Mouse (Mus musculus) hindbrain, embryonic 12.5 days (tissue): ENCODE results near the gene Slc22a23. TPM values are rescaled to one million over a fixed set of nuclear protein-coding genes. Genes with fewer than 3 reads are reported as not detected.
A peak's percentile ranks its signal among the peaks of the same experiment; 100 is the strongest.

Experiments used
- ATAC-seq: fragments of 200-750 bp; cut with Nextera tagmentation; 2 replicates; pipeline ENCODE4 v1.8.0; 2017; ENCODE audit warnings: moderate TSS enrichment; ENCODE audit not compliant: low FRiP score
- H3K27ac ChIP-seq: fragments of 300-500 bp; sonication (generic); 2 replicates; pipeline ENCODE4 v1.5.1; 2016; ENCODE audit warnings: mild to moderate bottlenecking
- H3K27me3 ChIP-seq: fragments of 300-500 bp; sonication (generic); 2 replicates; pipeline ENCODE4 v1.6.1; 2016; ENCODE audit warnings: mild to moderate bottlenecking
- H3K36me3 ChIP-seq: fragments of 300-500 bp; sonication (generic); 2 replicates; pipeline ENCODE4 v1.6.1; 2016; ENCODE audit warnings: mild to moderate bottlenecking
- H3K4me1 ChIP-seq: fragments of 300-500 bp; sonication (generic); 2 replicates; pipeline ENCODE4 v1.6.1; 2016
- H3K4me2 ChIP-seq: fragments of 300-500 bp; sonication (generic); replicated peaks from 2 replicates; pipeline ENCODE4 v1.6.1; 2016; ENCODE audit warnings: mild to moderate bottlenecking
- H3K4me3 ChIP-seq: fragments of 300-500 bp; sonication (generic); 2 replicates; pipeline ENCODE4 v1.5.1; 2016; ENCODE audit warnings: mild to moderate bottlenecking
- H3K9ac ChIP-seq: fragments of 300-500 bp; sonication (generic); 2 replicates; pipeline ENCODE4 v1.6.1; 2016; ENCODE audit warnings: mild to moderate bottlenecking, moderate library complexity
- H3K9me3 ChIP-seq: fragments of 300-500 bp; sonication (generic); replicated peaks from 2 replicates; pipeline ENCODE4 v1.6.1; 2016; ENCODE audit warnings: mild to moderate bottlenecking
- WGBS: fragments of 180-500 bp; shearing (Covaris S2); methylation state at CpG from one replicate; pipeline ENCODE4 v1.1.7; 2016; 5-methylcytosine and 5-hydroxymethylcytosine counted together
- polyA plus RNA-seq: library from polyadenylated mRNA; unstranded; fragments of >200 nt; fragmentation: Nextera tagmentation; extraction: Ambion mirVana; gene quantifications from 2 replicates; pipeline ENCODE4 v1.2.1, GENCODE M21; 2016

The Slc22a23 gene
- polyA plus RNA-seq, 1 experiment from 2014 or later, result 16.1 TPM

DNA sequence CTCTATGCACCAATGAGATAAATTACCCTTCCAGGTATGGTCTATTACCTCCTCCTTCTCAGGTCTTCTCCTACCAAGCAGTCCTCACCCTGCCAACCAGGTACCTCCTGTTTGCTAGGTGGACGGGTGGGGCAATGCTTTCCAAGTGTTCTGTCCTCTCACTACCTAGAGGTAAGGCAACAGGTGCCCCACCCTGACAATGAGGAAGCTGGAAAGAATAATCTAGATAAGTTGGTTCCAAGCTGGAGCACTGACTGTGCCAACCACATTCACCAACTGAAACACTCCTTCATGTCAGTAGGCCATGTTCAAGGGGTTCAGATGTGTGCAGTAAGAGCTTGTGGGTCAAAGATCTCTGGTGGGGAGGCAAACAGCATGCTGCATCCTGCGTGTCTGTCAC is 10.1 kb downstream of the Slc22a23 start:
- Histone ChIP-seq H3K4me2 (no peak overlapping the region), H3K27me3 (no peaks in the 10 kb centered on the region), H3K27ac (no peak overlapping the region), H3K4me1 (peaks cover 2% of the 10 kb centered on the region; the same call in 1 of the 2 replicates), H3K36me3 (no peaks in the 10 kb centered on the region), H3K9ac (no peak overlapping the region), H3K4me3 (no peak overlapping the region), H3K9me3 (no peaks in the 10 kb centered on the region)
- ATAC-seq, result no peak
- 93% methylated on average over 2 of the region's 2 CpGs for WGBS

GRCm38 (mm10) chr13:34332762-34333161 is 12.2 kb downstream of the Slc22a23 start:
- Histone ChIP-seq H3K9me3 (no peaks in the 10 kb centered on the region), H3K36me3 (no peaks in the 10 kb centered on the region), H3K27me3 (no peaks in the 10 kb centered on the region), H3K4me1 (peaks cover 2% of the 10 kb centered on the region; the same call in 1 of the 2 replicates), H3K27ac (no peak overlapping the region), H3K4me2 (no peak overlapping the region), H3K4me3 (no peak overlapping the region), H3K9ac (no peak overlapping the region)
- 0 out of 2 replicates have a peak, but pooled peaks have one; percentile 34 for ATAC-seq
- WGBS, result 63% methylated on average over 7 of the region's 7 CpGs

GRCm38 (mm10) chr13:34331399-34332186 is 13.4 kb downstream of the Slc22a23 start:
- Histone ChIP-seq H3K36me3 (no peaks in the 10 kb centered on the region), H3K4me1 (peaks cover 2% of the 10 kb centered on the region; the same call in 1 of the 2 replicates), H3K27me3 (no peaks in the 10 kb centered on the region), H3K4me2 (no peak overlapping the region), H3K9ac (no peak overlapping the region), H3K9me3 (no peaks in the 10 kb centered on the region), H3K4me3 (no peak overlapping the region), H3K27ac (no peak overlapping the region)
- ATAC-seq, result no peak
- 89% methylated on average over 7 of the region's 7 CpGs for WGBS

DNA sequence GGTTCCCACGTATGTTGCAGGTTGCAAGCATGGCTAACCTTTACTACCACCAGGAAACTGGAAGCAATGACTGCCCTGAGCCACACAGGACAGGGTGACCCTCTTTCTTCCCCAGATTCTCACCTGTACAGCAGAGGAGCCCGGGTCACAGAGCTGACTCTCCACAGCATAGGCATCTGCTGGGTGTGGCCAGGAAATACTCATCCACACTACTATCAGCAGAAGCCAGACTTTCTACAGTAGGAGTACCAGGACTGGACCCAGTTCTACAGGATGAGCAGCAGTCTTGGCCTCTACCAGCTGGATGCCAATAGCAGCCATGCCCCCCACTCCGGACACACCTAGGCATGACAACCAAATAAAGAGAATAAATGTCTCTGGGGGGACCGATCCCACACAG is 15.4 kb downstream of the Slc22a23 start:
- Histone ChIP-seq H3K27ac (no peak overlapping the region), H3K4me1 (peaks cover 2% of the 10 kb centered on the region; the same call in 1 of the 2 replicates), H3K27me3 (no peaks in the 10 kb centered on the region), H3K4me2 (no peak overlapping the region), H3K36me3 (no peaks in the 10 kb centered on the region), H3K4me3 (no peak overlapping the region), H3K9ac (no peak overlapping the region), H3K9me3 (no peaks in the 10 kb centered on the region)
- WGBS, result 88% methylated on average over 4 of the region's 4 CpGs
- peak; percentile 35; the same call in 1 of the 2 replicates for ATAC-seq

- H3K4me2 ChIP-seq, result no peak overlapping the region
- no peaks in the 10 kb centered on the region for H3K9me3 ChIP-seq
- H3K27me3 ChIP-seq, result no peaks in the 10 kb centered on the region
- no peak overlapping the region for H3K27ac ChIP-seq
- no peaks in the 10 kb centered on the region for H3K4me1 ChIP-seq
- WGBS, result 100% methylated on average over 1 of the region's 1 CpGs
- no peak overlapping the region for H3K4me3 ChIP-seq
- ATAC-seq, result no peak
- no peak overlapping the region for H3K9ac ChIP-seq
- H3K36me3 ChIP-seq, result no peaks in the 10 kb centered on the region
Observed at GRCm38 (mm10) chr13:34326992-34327391, 18.0 kb downstream of the Slc22a23 start.

GRCm38 (mm10) chr13:34323361-34323760 is 21.6 kb downstream of the Slc22a23 start:
- H3K9me3 ChIP-seq, result no peaks in the 10 kb centered on the region
- H3K36me3 ChIP-seq, result no peaks in the 10 kb centered on the region
- H3K9ac ChIP-seq, result no peak overlapping the region
- no peak overlapping the region for H3K4me3 ChIP-seq
- no peak overlapping the region for H3K27ac ChIP-seq
- H3K27me3 ChIP-seq, result no peaks in the 10 kb centered on the region
- H3K4me1 ChIP-seq, result no peaks in the 10 kb centered on the region
- H3K4me2 ChIP-seq, result no peak overlapping the region
- WGBS, result 86% methylated on average over 2 of the region's 2 CpGs
- ATAC-seq, result no peak

DNA sequence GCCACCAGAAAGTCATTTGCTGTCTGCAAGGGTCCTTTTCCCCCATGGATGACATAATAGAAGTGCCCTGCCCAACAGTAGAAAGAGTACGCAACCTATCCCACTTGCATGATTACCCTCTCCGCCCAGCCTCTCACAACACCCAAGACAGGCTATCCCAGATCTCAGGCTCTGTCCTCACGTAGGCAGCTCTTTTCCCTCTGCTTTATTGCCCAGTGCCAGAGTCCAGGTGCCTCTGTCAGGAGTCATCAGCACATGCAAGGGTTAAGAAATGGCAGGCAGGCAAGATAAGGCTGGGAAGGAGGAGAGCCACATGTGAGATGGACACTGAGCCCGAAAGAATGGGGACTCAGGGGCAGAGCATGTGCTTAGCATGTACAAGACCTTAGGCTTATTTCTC is 24.5 kb downstream of the Slc22a23 start:
- Histone ChIP-seq H3K27me3 (no peaks in the 10 kb centered on the region), H3K4me3 (no peak overlapping the region), H3K9me3 (no peaks in the 10 kb centered on the region), H3K36me3 (no peaks in the 10 kb centered on the region), H3K4me1 (no peaks in the 10 kb centered on the region), H3K27ac (no peak overlapping the region), H3K9ac (no peak overlapping the region), H3K4me2 (no peak overlapping the region)
- 93% methylated on average over 4 of the region's 4 CpGs for WGBS
- no peak for ATAC-seq

GRCm38 (mm10) chr13:34317051-34317450 is 27.9 kb downstream of the Slc22a23 start:
- WGBS, result 91% methylated on average over 4 of the region's 4 CpGs
- Histone ChIP-seq H3K36me3 (no peaks in the 10 kb centered on the region), H3K4me2 (no peak overlapping the region), H3K9me3 (no peaks in the 10 kb centered on the region), H3K4me3 (no peak overlapping the region), H3K27ac (no peak overlapping the region), H3K27me3 (no peaks in the 10 kb centered on the region), H3K9ac (no peak overlapping the region), H3K4me1 (0 out of 2 replicates have a peak, but pooled peaks cover 4% of the 10 kb centered on the region)
- no peak for ATAC-seq

DNA sequence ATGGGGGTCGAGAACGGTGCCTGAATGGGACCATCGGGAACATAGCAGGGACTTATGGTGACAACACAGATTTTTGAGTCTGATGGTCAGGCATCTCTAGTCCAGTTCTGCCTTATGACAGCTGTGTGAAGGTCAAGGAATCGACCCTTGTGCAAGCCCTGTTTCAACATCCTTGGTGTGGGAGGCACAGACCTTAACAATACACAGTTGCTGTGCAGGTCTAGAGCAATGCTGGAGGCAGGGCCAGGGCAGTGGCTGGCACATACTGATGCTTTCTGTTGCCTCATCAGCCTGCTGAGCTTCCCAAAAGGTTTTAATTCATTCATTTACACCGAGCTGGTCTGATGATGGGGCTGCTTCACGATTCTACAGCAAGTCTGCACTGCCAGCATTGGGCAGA is 28.5 kb downstream of the Slc22a23 start:
- no peak overlapping the region for H3K4me3 ChIP-seq
- no peaks in the 10 kb centered on the region for H3K36me3 ChIP-seq
- H3K27ac ChIP-seq, result no peak overlapping the region
- no peaks in the 10 kb centered on the region for H3K9me3 ChIP-seq
- H3K4me2 ChIP-seq, result no peak overlapping the region
- ATAC-seq, result no peak
- no peak overlapping the region for H3K9ac ChIP-seq
- WGBS, result 90% methylated on average over 6 of the region's 6 CpGs
- 0 out of 2 replicates have a peak, but pooled peaks cover 4% of the 10 kb centered on the region for H3K4me1 ChIP-seq
- no peaks in the 10 kb centered on the region for H3K27me3 ChIP-seq

GRCm38 (mm10) chr13:34313033-34313491 is 31.9 kb downstream of the Slc22a23 start:
- Histone ChIP-seq H3K9ac (no peak overlapping the region), H3K4me3 (no peak overlapping the region), H3K27ac (no peak overlapping the region), H3K4me2 (no peak overlapping the region), H3K9me3 (no peaks in the 10 kb centered on the region), H3K4me1 (0 out of 2 replicates have a peak, but pooled peaks cover 6% of the 10 kb centered on the region), H3K27me3 (no peaks in the 10 kb centered on the region), H3K36me3 (no peaks in the 10 kb centered on the region)
- WGBS, result 73% methylated on average over 4 of the region's 4 CpGs
- ATAC-seq, result no peak

GRCm38 (mm10) chr13:34312346-34313002 is 32.5 kb downstream of the Slc22a23 start:
- 90% methylated on average over 2 of the region's 2 CpGs for WGBS
- H3K4me3 ChIP-seq, result no peak overlapping the region

DNA sequence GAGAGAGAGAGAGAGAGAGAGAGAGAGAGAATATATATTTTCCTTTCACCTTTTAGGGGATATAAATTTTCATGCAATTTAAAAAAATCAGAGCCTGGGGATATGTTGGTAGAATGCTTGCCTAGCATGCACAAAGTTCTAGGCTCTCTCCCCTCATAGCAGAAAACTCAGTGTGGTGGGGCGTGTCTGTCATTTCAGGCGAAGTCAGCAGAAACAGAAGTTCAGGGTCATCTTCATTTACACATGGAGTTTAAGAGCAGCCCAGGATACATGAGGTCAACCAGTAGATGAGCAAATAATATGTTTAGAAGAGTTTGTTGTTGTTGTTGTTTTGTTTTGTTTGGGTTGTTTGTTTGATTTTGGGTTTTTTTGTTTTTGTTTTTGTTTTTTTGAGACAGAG is 33.4 kb downstream of the Slc22a23 start:
- peaks cover 6% of the 10 kb centered on the region; the same call in 1 of the 2 replicates for H3K4me1 ChIP-seq
- no peak overlapping the region for H3K27ac ChIP-seq
- H3K9me3 ChIP-seq, result no peaks in the 10 kb centered on the region
- H3K4me2 ChIP-seq, result no peak overlapping the region
- no peak overlapping the region for H3K4me3 ChIP-seq
- WGBS, result 72% methylated on average over 2 of the region's 2 CpGs
- no peaks in the 10 kb centered on the region for H3K27me3 ChIP-seq
- no peaks in the 10 kb centered on the region for H3K36me3 ChIP-seq
- ATAC-seq, result no peak
- H3K9ac ChIP-seq, result no peak overlapping the region

More at GRCm38 (mm10) chr13:34312346-34313002, 32.5 kb downstream of the Slc22a23 start:
- Histone ChIP-seq H3K4me2 (no peak overlapping the region), H3K27me3 (no peaks in the 10 kb centered on the region), H3K4me1 (0 out of 2 replicates have a peak, but pooled peaks cover 6% of the 10 kb centered on the region), H3K9me3 (no peaks in the 10 kb centered on the region), H3K27ac (no peak overlapping the region), H3K36me3 (no peaks in the 10 kb centered on the region), H3K9ac (no peak overlapping the region)
- ATAC-seq, result no peak
